Mouse (Mus musculus): ENCODE measurements around the gene Smarcd3.

DNA sequence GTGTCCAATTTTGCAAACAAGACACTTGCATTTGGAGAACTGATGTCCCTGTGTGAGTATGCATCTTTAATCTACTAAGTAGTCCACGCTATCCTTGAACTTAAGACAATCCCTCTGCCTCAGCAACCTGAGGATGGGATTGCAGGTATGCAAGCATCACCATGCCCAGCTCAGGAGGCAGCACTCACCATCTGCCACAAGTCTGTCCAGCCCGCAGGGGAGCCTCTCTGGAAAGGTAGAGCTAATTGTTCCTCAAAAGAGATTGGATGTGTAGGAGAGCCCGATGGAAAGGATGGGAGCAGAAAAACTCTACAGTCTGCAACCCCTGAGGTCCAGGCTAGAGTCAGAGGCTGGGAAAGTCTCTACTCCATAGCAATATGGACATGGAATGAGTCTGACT is 5.3 kb downstream of the Smarcd3 start:
- TF ChIP-seq EP300 (IDR thresholded peaks at IDR 0.05; ENCODE audit: low read depth in 1 of 2, low read length in 2 of 2) (no peak), CTCF (IDR thresholded peaks at IDR 0.05 in 2 of 3, conservative IDR thresholded peaks at IDR 0.05 in 1 of 3; ENCODE audit: control insufficient read depth in 1 of 3, insufficient read depth in 1 of 3, low read depth in 2 of 3, low read length in 3 of 3, poor library complexity in 1 of 3, severe bottlenecking in 1 of 3) (no peak), HCFC1 (IDR thresholded peaks at IDR 0.05; ENCODE audit: low read depth, low read length) (no peak), POLR2A (IDR thresholded peaks at IDR 0.05; ENCODE audit: control insufficient read depth in 1 of 2, insufficient read depth in 1 of 2, low read depth in 1 of 2, low read length in 2 of 2, poor library complexity in 1 of 2) (no peak), POLR2AphosphoS2 (IDR thresholded peaks at IDR 0.05; ENCODE audit: low read length) (no peak), RAD21 (IDR thresholded peaks at IDR 0.05; ENCODE audit: low read depth, low read length) (no peak), MAX (IDR thresholded peaks at IDR 0.05; ENCODE audit: low read length) (no peak), MYB (IDR thresholded peaks at IDR 0.05; ENCODE audit: low read depth, low read length) (no peak), SMC3 (IDR thresholded peaks at IDR 0.05; ENCODE audit: low read depth, low read length) (no peak)

Measured in MEL (cell line).